Mouse (Mus musculus): ENCODE results near the gene Dcbld1.

- TF ChIP-seq CTCF (IDR thresholded peaks at IDR 0.05; ENCODE audit: low read depth, low read length): no peak
- TF ChIP-seq POLR2A (IDR thresholded peaks at IDR 0.05; ENCODE audit: borderline replicate concordance, low read depth, low read length): no peak
Observed at GRCm38 (mm10) chr10:52295934-52296333, 62.5 kb downstream of the Dcbld1 start.

Measured in bone marrow macrophage, adult 2 months (primary cell).